Mouse (Mus musculus) testis, postnatal 10 days (tissue): ENCODE measurements around the gene Bcap31.
"Not testable (repeated sequence)": the region's sequence is repeated elsewhere in the genome, so short reads cannot be mapped to it uniquely, and the experiment has no call there.

Source experiments
- DNase-seq: peaks from one replicate; pipeline ENCODE4 v3.0.0; 2021; ENCODE audit warnings: low spot score

Gene Bcap31

GRCm38 (mm10) chrX:73716109-73716661 lies at the start of gene Bcap31, which contains the start of gene Abcd1:
Gene Bcap31 (minus strand): TSS chrX:73716175.
Gene Abcd1 (plus strand): TSS chrX:73716597.
- peak; percentile 95 for DNase-seq

GRCm38 (mm10) chrX:73765311-73765710 lies 49.3 kb upstream of the Bcap31 start:
- DNase-seq: no peak

DNA sequence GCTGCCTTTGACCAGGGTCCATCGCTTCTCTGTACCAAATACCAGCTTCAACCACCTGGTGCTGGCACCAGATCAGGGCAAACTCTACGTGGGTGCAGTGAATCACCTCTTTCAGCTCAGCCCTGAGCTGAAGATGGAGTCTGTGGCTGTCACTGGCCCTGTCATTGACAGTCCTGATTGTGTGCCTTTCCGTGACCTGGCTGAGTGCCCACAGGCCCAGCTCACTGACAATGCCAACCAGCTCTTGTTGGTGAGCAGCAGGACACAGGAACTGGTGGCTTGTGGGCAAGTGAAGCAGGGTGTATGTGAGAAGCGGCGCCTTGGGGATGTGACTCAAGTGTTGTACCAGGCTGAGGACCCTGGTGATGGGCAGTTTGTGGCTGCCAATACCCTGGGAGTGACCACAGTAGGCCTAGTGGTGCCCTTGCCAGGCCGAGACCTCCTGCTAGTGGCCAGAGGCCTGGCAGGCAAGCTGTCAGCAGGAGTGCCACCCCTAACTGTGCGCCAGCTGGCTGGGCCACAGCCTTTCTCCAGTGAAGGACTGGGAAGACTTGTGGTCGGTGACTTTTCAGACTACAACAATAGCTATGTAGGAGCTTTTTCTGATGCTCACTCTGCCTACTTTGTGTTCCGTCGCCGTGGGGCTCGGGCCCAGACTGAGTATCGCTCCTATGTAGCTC lies 42.8 kb upstream of the Bcap31 start:
- no peak for DNase-seq

- no peak for DNase-seq
These were observed 40.6 kb upstream of the Bcap31 start, which contains the start of gene Plxnb3 for GRCm38 (mm10) chrX:73756334-73757140. Gene Plxnb3 (plus strand): TSS chrX:73757090.

DNA sequence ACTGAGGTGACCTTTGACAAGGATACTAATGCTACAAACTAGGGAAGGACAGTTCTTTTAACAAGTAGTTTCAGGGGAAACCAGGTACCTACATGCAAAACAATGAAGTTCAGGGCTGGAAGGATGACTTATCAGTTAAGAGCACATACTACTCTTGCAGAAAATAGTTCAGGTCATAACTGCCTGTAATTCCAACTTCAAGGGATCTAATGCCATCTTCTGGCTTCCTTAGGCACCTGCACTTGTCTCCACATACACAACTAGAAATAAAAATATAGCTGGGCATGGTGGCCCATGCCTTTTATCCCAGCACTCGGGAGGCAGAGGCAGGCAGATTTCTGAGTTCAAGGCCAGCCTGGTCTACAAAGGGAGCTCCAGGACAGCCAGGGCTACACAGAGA lies 33.0 kb upstream of the Bcap31 start:
- DNase-seq: no peak

GRCm38 (mm10) chrX:73744774-73745481 lies 29.0 kb upstream of the Bcap31 start:
- no peak for DNase-seq

- not testable (repeated sequence) for DNase-seq
These were observed 23.9 kb upstream of the Bcap31 start for GRCm38 (mm10) chrX:73739841-73740240.

DNA sequence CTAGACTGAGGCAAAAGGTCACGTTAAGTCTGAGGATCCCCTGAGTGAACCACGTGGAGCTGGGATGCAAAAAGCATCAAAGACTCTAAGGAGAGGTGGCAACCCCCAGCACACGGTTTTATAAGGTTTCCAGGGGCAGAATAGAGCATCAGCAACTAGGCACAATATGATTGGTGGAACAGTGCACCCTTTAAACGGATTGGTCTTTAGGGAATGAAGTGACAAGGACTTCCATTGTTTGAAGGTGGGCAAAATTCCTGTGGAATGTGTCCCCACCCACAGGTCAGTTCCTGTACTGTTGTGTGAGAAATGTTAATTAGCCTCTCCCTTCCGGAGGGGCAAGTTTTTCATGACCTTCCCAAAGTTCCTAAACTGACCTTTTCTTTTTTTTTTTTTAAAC lies 23.2 kb upstream of the Bcap31 start:
- no peak for DNase-seq

DNA sequence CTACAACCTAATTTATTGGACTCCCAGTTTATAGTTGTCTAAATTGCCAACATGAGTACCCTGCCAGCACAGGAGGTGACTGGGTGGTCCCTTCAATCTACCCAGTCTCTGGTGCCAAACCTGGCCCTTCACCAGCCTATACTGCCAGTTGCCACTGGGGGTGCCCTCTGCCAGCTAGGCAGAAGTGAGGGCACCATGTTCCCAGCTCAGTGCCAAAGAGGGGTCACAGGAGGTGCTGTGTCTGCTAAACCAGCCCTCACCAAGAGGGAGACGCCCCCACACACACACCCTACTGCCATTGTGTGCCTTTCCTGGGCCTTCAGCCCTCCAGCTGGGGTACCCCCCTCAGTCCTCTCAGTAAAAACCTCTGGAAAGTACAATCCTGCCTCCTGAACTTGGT lies 22.2 kb upstream of the Bcap31 start:
- no peak for DNase-seq

DNA sequence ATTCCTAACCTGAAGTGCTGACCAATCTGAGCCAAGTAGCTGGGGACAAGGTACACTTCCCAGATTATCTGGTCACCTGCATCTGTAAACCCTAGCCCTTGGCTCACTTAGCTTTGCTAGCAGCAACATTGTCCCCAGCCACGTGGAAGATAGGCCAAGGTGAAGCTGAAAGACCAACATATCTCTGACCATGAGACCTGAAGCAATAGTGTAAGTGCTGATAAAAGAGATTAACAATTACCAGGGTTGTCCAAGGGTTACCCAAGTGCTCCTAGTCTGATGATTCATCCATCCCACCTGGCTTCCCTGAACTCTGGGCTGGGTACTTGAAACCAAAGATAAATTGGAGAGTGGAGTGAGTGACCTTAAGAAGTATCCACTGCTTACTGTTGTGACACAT lies 14.9 kb upstream of the Bcap31 start:
- no peak for DNase-seq

- DNase-seq: peak; percentile 55
These were observed 2.8 kb upstream of the Bcap31 start for GRCm38 (mm10) chrX:73718686-73719362.

DNA sequence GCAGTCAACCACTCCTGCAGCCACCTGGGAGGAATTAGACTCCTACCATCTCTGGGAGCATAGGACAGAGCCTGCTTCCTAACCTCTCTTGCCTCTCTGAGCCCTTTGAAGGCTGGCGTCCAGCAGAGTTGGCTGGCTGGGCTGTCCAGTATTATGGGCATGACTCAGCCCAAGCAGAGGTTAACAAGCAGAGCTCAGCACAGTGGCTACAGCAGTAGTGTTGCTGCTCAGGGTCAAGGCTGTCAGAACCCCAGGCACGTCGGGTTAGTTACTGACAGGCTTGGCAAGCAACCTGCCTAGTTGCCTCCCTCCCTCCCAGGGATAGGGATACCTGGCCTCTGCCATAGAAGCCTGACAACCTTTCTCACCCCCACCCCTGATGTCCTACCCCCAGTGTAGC lies 2.3 kb upstream of the Bcap31 start:
- no peak for DNase-seq

DNA sequence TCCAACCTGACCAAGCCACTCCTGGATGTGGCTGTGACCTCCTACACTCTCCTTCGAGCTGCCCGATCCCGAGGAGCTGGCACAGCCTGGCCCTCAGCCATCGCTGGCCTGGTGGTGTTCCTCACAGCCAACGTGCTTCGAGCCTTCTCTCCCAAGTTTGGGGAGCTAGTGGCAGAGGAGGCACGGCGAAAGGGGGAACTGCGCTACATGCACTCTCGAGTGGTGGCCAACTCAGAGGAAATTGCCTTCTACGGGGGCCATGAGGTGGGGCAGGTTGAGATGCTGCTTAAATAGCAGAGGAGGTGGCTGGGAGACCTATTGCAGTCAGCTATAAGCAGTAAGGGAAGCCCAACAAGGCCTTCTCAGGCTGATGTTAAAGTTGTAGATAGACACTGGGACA lies 1.7 kb upstream of the Bcap31 start:
- DNase-seq: peak; percentile 42

- DNase-seq: peak; percentile 42
These were observed 952 bp upstream of the Bcap31 start for GRCm38 (mm10) chrX:73716709-73717545.

GRCm38 (mm10) chrX:73715476-73716108 lies 383 bp downstream of the Bcap31 start:
- peak; percentile 57 for DNase-seq

DNA sequence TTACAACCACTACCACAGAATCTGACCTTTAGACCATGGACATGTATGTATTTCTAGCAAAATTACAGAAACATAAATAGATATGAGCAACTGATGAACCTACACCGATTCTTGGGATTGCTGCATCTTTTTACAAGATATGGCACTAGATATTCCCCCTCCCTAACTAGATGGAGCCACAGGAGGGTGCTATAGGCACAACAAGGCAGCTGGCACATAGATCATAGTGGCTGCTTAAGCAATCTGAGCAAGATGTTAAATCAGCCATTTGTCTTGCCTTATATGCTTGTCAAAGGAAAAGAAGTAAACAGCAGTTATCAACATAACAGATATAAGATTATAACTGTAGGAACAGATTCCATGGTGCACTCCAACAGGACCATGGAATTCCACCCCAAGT lies 15.5 kb downstream of the Bcap31 start:
- DNase-seq: no peak

DNA sequence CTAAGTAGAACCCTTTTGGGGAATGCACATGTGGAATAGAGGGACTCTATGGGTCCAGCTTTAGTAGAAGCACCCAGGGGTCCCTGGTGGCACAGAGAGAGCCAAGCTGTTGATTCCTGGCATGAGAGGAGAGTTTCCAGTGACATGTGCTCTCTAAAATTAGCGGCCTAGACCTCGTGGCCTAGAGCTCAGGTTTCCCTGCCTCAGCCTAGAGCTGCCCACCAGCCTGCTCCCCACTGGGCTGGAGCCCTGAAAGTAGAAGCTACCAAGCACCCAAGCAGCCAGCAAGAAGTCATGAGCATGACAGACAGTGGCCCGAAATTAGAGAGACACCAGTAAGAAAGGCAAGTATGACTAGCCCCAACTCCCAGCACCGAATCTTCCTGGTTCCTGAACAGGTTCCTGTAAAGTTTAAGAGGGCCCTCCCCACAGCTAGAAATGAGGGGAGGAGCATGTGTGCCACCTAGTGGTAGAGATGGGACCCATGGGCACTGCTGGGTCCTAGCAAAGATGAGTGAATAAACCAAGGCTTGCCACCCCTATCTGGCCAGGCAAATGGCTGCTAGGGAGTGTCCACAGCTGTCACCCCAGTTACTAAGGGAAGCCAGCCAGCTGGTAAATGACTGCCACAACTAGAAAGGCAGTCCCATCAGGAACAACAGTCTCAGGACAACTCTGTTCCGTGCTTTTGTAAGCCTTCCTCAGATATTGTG lies 24.9 kb downstream of the Bcap31 start:
- DNase-seq: peak; percentile 48

DNA sequence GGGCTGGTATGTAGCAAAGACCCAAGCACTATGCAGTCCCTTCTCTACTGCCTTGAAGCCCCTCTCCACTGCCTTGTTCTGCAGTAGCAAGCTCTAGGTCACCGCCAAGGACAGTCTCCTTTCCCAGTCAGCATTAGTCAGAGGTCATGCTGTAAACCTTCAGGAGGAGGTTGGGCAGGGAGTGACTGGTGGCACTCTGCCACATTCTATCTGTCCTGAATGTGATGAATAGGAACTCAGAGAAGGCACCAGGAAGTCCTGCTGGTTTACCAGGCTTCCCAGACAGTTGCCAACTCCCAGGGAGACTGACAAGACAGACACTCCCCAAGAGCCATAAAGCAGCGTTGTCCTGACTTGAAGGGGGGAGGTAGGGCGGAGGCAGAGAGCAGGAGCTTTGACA lies 30.3 kb downstream of the Bcap31 start:
- DNase-seq: peak; percentile 43

DNA sequence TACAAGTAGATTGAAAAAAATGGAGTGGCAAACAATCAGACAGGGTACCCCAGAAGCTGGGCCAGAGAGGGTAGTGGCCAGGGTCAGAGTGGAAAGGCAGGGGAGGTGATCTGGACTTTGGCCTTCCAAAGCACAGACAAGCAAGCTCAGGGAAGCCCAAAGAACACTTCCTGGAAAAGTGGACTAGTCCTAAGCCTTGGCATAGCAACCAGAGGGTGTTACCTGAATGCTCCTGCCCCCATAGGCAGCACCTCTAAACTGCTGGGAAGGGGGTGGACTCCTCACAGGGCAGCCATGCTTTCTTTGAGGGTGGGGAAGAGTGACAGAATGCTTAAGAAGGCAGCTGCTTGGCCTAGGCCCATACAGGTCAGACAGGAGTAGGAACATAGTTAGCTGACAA lies 31.0 kb downstream of the Bcap31 start:
- no peak for DNase-seq

DNA sequence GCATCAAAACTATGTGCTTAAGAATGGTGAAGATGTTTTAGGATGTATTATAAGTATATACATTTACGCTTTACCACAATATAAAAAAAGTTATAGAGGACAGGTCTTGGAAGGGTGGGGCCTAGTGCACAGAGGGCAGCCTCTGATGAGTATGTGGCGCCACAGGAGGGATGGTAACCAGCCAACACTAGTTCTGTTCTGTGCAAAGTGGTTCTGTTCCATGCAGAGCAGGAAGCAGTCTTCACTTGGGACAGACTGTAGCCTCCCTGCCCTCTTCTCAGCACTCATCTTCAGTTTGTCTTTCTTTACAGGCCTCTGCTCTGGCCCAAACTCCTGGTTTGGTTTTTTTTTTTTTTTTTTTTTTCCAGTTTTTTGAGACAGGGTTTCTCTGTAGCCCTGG lies 31.8 kb downstream of the Bcap31 start:
- no peak for DNase-seq
